Mouse (Mus musculus): ENCODE results near the gene Treh. TPM values are rescaled to one million over a fixed set of nuclear protein-coding genes. Genes with fewer than 3 reads are reported as not detected.

Gene Treh
- polyA plus RNA-seq, 1 experiment from 2014 or later: not detected

DNA sequence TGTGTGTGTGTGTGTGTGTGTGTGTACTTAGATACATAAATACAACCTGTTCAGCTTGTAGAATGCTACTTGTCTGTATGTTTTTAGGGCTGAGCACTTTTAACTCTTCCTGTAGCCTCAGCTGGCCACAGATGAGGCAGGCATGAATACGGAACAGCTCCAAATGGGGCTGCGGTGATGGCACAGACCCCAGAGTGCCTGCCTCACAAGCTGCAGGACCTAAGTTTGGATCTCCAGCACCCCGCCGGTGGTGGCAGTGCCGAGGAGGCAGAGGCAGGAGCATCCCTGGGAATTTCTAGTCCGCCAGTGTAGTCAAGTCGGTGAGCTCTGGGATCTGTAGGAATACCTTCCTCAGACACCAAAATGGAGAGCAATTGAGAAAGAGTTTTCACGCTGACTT, 26.0 kb upstream of the Treh start:
- Histone ChIP-seq H3K4me1 (replicated peaks) (no peaks in the 10 kb centered on the region), H3K4me2 (no peak overlapping the region), H3K36me3 (no peaks in the 10 kb centered on the region), H3K9ac (no peak overlapping the region), H3K9me3 (no peaks in the 10 kb centered on the region), H3K27me3 (no peaks in the 10 kb centered on the region), H3K27ac (no peak overlapping the region), H3K4me3 (no peak overlapping the region)
- WGBS: 95% methylated on average over 8 of the region's 8 CpGs
- no peak for ATAC-seq (ENCODE audit: low FRiP score)

DNA sequence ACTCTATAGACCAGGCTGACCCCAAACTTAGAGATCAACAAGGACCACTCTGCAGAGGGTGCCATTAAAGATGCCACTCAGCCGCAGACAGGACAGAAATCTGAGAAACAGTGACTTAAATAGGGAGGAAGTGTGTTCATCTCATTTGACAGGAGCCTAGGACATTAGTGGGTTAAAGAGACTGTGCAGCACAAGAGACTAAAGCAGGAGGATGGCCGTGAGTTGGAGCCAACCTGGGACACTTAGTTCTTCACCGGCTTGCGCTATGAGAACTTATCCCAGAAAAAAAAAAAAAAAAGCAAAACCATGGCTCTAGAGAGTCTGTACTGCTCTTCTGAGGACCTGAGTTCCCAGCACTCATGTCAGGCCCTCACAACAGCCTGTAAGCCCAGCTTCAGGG, 25.4 kb upstream of the Treh start:
- Histone ChIP-seq H3K27me3 (no peaks in the 10 kb centered on the region), H3K36me3 (no peaks in the 10 kb centered on the region), H3K4me3 (no peak overlapping the region), H3K4me2 (no peak overlapping the region), H3K9ac (no peak overlapping the region), H3K9me3 (no peaks in the 10 kb centered on the region), H3K4me1 (replicated peaks) (no peaks in the 10 kb centered on the region), H3K27ac (no peak overlapping the region)
- ATAC-seq (ENCODE audit: low FRiP score): no peak
- 93% methylated on average over 4 of the region's 4 CpGs for WGBS

DNA sequence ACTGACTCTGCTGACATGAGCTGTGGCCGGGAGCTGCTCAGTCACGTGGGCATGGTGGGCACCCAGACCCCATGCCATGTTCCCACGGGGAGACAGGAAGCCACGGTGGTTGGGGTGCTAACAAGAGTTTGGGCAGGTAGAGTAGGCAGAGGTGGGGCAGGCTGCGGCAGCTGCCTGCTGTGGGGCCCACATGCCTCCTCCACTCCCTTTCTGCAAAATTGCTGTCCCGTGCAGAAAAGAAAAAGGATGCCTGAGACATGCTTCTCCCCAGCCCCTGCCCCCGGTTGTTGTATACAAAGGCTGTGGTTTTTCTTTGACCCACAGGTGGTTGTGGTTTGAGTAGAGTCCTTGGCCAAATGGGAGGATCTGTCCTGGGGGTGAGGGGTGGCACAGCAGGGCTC, 24.2 kb upstream of the Treh start:
- Histone ChIP-seq H3K27me3 (0 out of 2 replicates have a peak, but pooled peaks cover 4% of the 10 kb centered on the region), H3K9me3 (no peaks in the 10 kb centered on the region), H3K4me1 (replicated peaks) (no peaks in the 10 kb centered on the region), H3K4me3 (no peak overlapping the region), H3K9ac (no peak overlapping the region), H3K36me3 (no peaks in the 10 kb centered on the region), H3K4me2 (no peak overlapping the region), H3K27ac (no peak overlapping the region)
- ATAC-seq (ENCODE audit: low FRiP score): no peak
- WGBS: 85% methylated on average over 7 of the region's 7 CpGs

DNA sequence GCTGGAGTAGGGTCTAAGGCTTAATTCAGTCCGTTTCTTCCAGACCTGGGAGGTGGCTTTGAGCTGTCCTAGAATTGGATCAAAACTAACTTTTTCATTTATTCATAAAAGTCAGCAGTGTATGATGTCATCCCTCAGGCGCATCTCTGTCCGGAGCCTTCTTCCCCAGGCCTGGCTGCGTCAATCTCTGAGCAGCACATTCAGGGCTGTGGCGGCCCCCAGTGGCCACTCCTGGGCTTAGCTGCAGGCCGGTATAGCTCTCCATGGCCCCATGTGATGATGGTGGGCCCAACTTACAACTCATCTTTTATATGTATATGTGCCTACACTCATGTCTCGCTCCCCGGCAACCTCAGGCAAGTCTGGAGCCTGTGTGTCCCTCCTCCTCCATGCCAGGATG, 21.0 kb upstream of the Treh start:
- 8% methylated on average over 8 of the region's 8 CpGs for WGBS
- no peak overlapping the region for H3K27ac ChIP-seq
- peak; percentile 63; the same call in 1 of the 2 replicates for ATAC-seq (ENCODE audit: low FRiP score)

DNA sequence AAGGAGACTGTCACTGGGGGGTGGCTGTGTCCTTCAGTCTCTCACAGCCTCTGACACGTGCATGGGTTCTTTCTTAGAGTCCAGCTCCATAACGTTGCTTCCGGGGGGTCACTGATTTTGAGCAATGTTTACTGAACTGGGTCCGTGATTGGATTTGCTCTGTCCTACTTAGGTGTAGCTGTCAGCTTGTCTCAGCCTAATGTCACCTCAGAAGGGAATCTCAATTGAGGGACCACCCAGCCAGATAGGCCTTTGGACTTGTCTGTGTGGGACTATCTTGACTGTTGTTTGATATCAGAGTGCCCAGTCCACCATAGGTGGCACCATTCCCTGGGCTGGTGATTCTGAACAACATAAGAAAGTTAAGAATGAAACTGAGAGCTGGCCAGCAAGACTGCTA, 19.1 kb upstream of the Treh start:
- no peak overlapping the region for H3K27ac ChIP-seq
- no peak for ATAC-seq (ENCODE audit: low FRiP score)
- 75% methylated on average over 4 of the region's 4 CpGs for WGBS
- H3K36me3 ChIP-seq: no peaks in the 10 kb centered on the region
- no peak overlapping the region for H3K4me3 ChIP-seq
- no peaks in the 10 kb centered on the region for H3K9me3 ChIP-seq
- H3K9ac ChIP-seq: no peak overlapping the region
- H3K4me2 ChIP-seq: no peak overlapping the region
- peaks cover 5% of the 10 kb centered on the region for H3K4me1 ChIP-seq (replicated peaks)
- 0 out of 2 replicates have a peak, but pooled peaks cover 4% of the 10 kb centered on the region for H3K27me3 ChIP-seq

More for the DNA sequence above, 21.0 kb upstream of the Treh start:
- H3K4me2 ChIP-seq: no peak overlapping the region
- no peaks in the 10 kb centered on the region for H3K36me3 ChIP-seq
- H3K27me3 ChIP-seq: 0 out of 2 replicates have a peak, but pooled peaks cover 4% of the 10 kb centered on the region
- H3K9ac ChIP-seq: no peak overlapping the region
- no peak overlapping the region for H3K4me3 ChIP-seq
- H3K4me1 ChIP-seq (replicated peaks): peaks cover 5% of the 10 kb centered on the region
- H3K9me3 ChIP-seq: no peaks in the 10 kb centered on the region

DNA sequence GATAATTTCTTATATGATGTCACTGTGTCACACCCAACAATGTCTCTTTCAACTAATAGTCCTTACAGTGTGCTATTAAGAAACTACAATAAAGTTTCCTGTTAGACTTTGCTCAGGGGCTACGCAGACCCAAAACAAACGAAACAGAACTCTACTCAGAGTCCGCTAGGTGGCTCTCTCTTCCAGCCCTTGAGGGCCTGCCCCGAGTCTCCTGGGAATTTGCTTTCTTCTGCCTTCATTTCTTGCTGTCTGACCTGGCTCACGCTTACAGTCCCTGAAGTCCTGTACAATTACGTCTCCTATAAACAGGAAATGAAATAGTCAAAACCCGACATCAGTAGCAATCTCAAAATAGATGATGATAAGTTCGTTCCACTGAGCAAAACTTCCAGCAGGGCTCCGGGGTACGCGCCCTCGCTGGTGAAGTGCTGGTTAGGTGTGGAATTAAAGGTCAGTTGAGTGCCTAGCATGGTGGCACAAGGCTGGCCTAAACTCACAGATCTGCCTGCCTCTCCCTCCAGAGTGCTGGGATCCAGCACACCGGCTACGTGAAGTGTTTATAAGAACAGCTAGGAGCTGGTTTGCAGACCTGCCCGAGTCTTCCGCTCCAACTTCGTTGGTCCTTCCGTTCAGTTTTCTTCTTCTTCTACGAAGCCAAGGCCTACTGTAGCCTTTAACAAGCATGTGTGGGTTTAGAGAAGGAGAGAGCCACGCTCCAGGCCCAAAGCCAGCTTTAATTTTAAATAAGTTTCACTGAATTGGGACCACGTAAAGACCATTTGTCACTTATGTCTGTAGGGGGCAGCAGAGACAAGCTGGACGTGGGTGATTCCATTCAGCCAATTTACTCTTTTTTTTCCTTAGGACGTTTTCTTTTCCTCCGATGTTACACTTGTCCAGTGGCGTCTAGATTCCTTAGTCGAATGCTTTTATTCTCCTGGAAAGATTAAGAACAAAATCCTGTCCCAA, 17.7 kb upstream of the Treh start:
- Histone ChIP-seq H3K27me3 (0 out of 2 replicates have a peak, but pooled peaks cover 4% of the 10 kb centered on the region), H3K4me2 (peak overlapping the region; percentile 38), H3K9me3 (no peaks in the 10 kb centered on the region), H3K9ac (no peak overlapping the region), H3K4me3 (no peak overlapping the region), H3K36me3 (no peaks in the 10 kb centered on the region), H3K4me1 (replicated peaks) (peaks cover 5% of the 10 kb centered on the region), H3K27ac (no peak overlapping the region)
- 28% methylated on average over 26 of the region's 26 CpGs for WGBS
- peak; percentile 21; the same call in 1 of the 2 replicates for ATAC-seq (ENCODE audit: low FRiP score)

DNA sequence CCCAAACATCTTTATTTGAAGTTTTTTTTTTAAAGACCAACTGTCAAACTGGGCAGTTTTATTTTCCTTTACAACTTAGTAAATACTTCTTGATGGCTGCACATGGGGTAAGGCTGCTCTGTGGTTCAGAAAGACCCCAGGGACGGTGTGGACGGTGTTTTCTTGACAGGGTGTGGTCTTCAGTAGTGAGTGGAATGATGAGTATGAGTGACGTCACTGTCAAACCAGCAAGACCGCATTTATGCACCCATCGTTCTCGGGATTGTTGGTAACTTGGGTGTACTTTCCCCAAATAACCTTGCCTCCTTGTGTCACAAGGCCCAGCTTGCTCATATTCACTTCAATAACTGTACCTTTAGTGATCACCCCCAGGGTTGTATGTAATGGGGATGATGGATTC, 9.3 kb upstream of the Treh start:
- H3K36me3 ChIP-seq: no peaks in the 10 kb centered on the region
- no peak overlapping the region for H3K9ac ChIP-seq
- no peak overlapping the region for H3K4me2 ChIP-seq
- H3K27me3 ChIP-seq: no peaks in the 10 kb centered on the region
- no peaks in the 10 kb centered on the region for H3K4me1 ChIP-seq (replicated peaks)
- no peaks in the 10 kb centered on the region for H3K9me3 ChIP-seq
- no peak for ATAC-seq (ENCODE audit: low FRiP score)
- WGBS: 90% methylated on average over 6 of the region's 6 CpGs
- no peak overlapping the region for H3K4me3 ChIP-seq
- no peak overlapping the region for H3K27ac ChIP-seq

DNA sequence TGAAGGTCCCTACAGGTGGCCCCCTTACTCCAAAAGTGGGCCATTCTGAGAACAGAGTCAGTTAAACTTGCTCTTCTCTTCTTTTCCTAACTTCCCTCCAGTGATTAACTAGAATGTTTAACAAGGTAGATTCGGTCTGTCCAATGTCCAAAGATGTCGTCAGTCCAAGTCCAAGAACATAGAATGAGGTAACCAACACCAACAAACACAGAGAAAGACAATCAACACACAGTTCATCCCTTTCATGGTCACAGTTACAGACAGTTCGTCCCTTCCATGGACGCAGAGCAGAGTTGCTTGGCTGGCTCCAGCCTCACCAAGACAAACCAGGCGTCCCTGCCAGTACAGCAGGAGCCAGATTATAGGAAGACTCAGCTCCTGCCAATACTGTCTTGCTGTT, 1.6 kb upstream of the Treh start:
- no peak overlapping the region for H3K27ac ChIP-seq
- no peak overlapping the region for H3K4me2 ChIP-seq
- WGBS: 90% methylated on average over 5 of the region's 5 CpGs
- ATAC-seq (ENCODE audit: low FRiP score): no peak
- H3K36me3 ChIP-seq: no peaks in the 10 kb centered on the region
- H3K4me3 ChIP-seq: no peak overlapping the region
- H3K27me3 ChIP-seq: no peaks in the 10 kb centered on the region
- no peaks in the 10 kb centered on the region for H3K4me1 ChIP-seq (replicated peaks)
- no peak overlapping the region for H3K9ac ChIP-seq
- H3K9me3 ChIP-seq: no peaks in the 10 kb centered on the region

DNA sequence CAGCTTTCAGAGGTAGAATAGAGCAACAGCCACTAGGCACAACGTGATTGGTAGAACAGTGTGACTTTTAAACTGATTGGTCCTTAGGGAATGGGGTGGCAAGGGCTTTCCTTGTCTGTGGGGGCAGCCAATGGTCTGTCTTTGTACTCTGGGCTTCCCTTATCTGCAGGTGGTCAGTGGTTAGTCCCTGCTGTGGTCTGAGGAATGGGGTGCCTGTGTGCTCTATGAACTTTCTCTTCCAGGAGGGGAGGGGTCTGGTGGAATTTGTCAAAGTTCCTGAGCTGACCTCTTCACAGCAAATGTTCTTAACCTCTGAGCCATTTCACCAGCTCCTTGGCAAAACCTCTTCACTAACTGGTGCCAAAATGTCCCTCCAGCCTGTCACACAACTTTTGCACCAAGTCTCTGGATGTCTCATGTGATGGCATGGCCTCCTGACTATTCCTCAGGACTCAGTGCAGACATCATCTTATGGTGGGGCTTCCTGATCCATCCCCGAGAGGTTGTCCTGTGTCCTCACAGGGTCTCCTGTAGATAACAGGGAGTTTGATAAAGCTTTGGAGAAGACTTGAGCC, 655 bp upstream of the Treh start:
- no peak for ATAC-seq (ENCODE audit: low FRiP score)
- no peak overlapping the region for H3K9ac ChIP-seq
- H3K9me3 ChIP-seq: no peaks in the 10 kb centered on the region
- H3K36me3 ChIP-seq: no peaks in the 10 kb centered on the region
- H3K27me3 ChIP-seq: no peaks in the 10 kb centered on the region
- 71% methylated on average over 2 of the region's 2 CpGs for WGBS
- H3K27ac ChIP-seq: no peak overlapping the region
- H3K4me2 ChIP-seq: no peak overlapping the region
- no peak overlapping the region for H3K4me3 ChIP-seq
- no peaks in the 10 kb centered on the region for H3K4me1 ChIP-seq (replicated peaks)

DNA sequence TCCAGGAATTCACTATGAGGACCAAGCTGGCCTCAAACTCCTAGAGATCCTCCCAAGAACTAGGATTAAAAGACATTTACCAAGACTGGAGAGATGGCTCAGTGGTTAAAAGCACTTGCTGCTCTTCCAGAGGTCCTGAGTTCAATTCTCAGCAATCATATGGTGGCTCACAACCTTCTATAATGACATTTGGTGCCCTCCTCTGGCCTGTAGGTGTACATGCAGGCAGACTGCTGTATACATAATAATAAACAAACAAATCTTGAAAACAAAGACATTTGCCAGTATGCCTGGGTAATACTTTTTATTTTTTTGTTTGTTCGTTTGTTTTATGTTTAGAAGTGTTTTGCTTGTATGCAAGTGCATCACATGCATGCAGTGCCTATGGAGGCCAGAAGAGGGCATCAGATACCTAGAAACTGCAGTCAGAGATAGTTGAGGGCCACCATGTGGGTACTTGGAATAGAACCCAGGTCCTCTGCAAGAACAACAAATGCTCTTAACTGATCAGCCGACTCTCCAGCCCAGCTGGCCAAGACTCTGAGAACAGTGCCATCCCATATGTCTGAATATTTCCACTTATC, 5.3 kb downstream of the Treh start:
- no peaks in the 10 kb centered on the region for H3K27me3 ChIP-seq
- no peak overlapping the region for H3K4me2 ChIP-seq
- H3K9me3 ChIP-seq: no peaks in the 10 kb centered on the region
- no peak overlapping the region for H3K9ac ChIP-seq
- H3K4me3 ChIP-seq: no peak overlapping the region
- H3K27ac ChIP-seq: no peak overlapping the region
- ATAC-seq (ENCODE audit: low FRiP score): no peak
- no peaks in the 10 kb centered on the region for H3K36me3 ChIP-seq
- 96% methylated on average over 2 of the region's 2 CpGs for WGBS
- H3K4me1 ChIP-seq (replicated peaks): no peaks in the 10 kb centered on the region

DNA sequence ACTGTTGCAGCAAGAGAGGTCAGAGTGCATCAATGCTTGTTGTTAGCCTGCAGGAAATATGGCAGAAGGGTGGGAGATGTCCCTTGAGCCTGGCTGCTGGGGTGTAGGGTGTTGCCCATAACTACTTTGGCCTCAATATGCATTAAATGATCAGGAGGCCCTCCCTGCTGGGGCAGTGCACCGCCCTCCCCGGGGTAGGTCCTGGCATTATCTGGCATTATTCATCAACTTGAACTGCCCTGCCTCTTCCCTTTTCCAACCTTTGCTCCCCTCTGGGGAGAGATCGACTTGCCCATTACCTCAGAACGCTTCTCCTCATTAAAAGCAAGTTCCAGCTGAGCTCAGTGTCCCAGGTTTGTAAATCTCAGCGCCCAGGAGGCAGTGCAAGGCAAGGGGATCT, 6.5 kb downstream of the Treh start:
- Histone ChIP-seq H3K27me3 (no peaks in the 10 kb centered on the region), H3K27ac (no peak overlapping the region), H3K36me3 (no peaks in the 10 kb centered on the region), H3K4me1 (replicated peaks) (no peaks in the 10 kb centered on the region), H3K9ac (no peak overlapping the region), H3K4me2 (no peak overlapping the region), H3K4me3 (no peak overlapping the region), H3K9me3 (no peaks in the 10 kb centered on the region)
- WGBS: 62% methylated on average over 5 of the region's 5 CpGs
- no peak for ATAC-seq (ENCODE audit: low FRiP score)

DNA sequence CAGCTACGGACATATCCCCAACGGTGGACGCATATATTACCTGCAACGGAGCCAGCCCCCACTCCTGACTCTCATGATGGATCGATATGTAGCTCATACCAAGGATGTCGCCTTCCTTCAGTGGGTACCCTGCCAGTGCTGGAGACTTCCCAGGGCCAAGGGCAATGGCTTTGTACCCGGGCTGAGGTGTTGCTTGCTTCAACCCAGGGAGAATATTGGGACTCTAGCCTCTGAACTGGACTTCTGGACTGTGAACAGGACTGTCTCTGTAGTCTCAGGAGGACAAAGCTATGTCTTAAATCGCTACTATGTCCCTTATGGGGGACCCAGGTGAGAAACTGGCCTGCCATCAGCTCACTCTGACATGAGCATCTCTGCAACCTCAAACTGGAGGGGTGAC, 10.0 kb downstream of the Treh start:
- no peaks in the 10 kb centered on the region for H3K27me3 ChIP-seq
- H3K36me3 ChIP-seq: peaks cover 18% of the 10 kb centered on the region
- 0 out of 2 replicates have a peak overlapping the region, but pooled peaks have one; percentile 24 for H3K9ac ChIP-seq
- H3K9me3 ChIP-seq: no peaks in the 10 kb centered on the region
- ATAC-seq (ENCODE audit: low FRiP score): no peak
- H3K4me2 ChIP-seq: no peak overlapping the region
- WGBS: 87% methylated on average over 8 of the region's 8 CpGs
- H3K27ac ChIP-seq: no peak overlapping the region
- no peak overlapping the region for H3K4me3 ChIP-seq
- H3K4me1 ChIP-seq (replicated peaks): peaks cover 27% of the 10 kb centered on the region

All from hindbrain, embryonic 13.5 days (tissue).